Mouse (Mus musculus) mammary gland, adult 2 months (tissue): ENCODE measurements around the gene Gal3st2b. TPM values are rescaled to one million over a fixed set of nuclear protein-coding genes. Genes with fewer than 3 reads are reported as not detected.

Experiments
- polyA plus RNA-seq: library from polyadenylated mRNA; depleted of rRNA; stranded (reverse); fragments of >200 nt; gene quantifications from 2 replicates; pipeline ENCODE4 v1.2.3, GENCODE M21; 2012; ENCODE audit warnings: low replicate concordance; rRNA removed

Gene Gal3st2b
- 1.9 and 3.2 TPM in 2 replicates for polyA plus RNA-seq

DNA sequence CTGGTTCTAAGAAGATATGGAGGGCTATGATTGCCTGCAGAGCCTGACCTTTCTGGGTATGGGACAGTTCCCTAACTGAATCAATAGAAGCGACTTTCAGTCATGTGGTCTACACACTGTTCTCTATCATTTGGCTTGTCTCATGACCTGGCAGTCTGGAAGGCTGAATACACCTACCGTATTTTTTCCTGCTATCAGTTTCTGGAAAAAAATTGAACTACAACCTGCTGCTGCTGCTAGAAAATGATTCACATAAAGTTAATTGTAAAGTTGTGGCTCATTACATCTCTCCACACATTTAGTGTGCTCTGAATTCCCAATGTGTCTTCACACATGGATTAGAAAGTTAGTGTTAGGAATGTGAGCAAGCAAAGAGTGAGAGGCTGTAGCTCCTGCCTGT is at the start of gene Gal3st2b:
Gene Gal3st2b, plus strand, starts transcription at position 301 of the 400 bp plus-strand sequence.

DNA sequence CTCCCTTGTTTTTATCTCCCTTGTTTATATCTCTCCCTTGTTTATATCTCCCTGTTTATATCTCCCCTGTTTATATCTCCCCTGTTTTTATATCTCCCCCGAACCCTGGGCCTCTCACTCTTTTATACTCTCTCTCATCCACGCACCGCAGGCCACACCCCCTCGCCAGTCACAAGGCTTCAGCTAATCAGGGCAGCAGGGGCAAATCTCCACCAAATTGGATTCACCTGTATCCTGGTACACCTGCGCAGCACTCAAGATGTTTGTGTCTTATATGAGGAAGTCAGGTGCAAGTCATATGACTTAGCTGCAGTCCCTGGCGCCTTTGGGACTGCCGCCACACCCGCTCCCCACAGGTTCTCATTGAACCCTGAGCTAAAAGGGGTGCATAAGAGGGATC is 72.1 kb downstream of the Gal3st2b start, which contains the start of gene Gal3st2c:
Gene Gal3st2c, plus strand, starts transcription at position 301 of the 400 bp plus-strand sequence.

Other genes starting within 250 kb of the Gal3st2b start
- 26.1 and 43.5 TPM in 2 replicates for gene Bok, start 232.7 kb upstream of the Gal3st2b start, polyA plus RNA-seq
- gene Atg4b, start 166.8 kb upstream of the Gal3st2b start, polyA plus RNA-seq: 47.6 and 70.2 TPM in 2 replicates
- gene Thap4, start 163.4 kb upstream of the Gal3st2b start, polyA plus RNA-seq: 30.6 and 39.2 TPM in 2 replicates
- 31.8 and 54.5 TPM in 2 replicates for gene Dtymk, start 116.4 kb upstream of the Gal3st2b start, polyA plus RNA-seq
- gene Ing5, start 114.3 kb upstream of the Gal3st2b start, polyA plus RNA-seq: 6.2 and 8.6 TPM in 2 replicates
- gene D2hgdh, start 93.4 kb upstream of the Gal3st2b start, polyA plus RNA-seq: 26.5 and 38.8 TPM in 2 replicates
- 1.5 TPM in 2 replicates for gene Gal3st2, start 57.0 kb upstream of the Gal3st2b start, polyA plus RNA-seq
- 0.03 and 0.05 TPM in 2 replicates for gene Gal3st2c, start 72.2 kb downstream of the Gal3st2b start, polyA plus RNA-seq
- not detected in 2 replicates for gene Neu4, start 102.1 kb downstream of the Gal3st2b start, polyA plus RNA-seq
- gene Pdcd1, start 134.2 kb downstream of the Gal3st2b start, polyA plus RNA-seq: 2.1 and 2.7 TPM in 2 replicates